Mouse (Mus musculus): ENCODE measurements around the gene Cnnm4. TPM values are rescaled to one million over a fixed set of nuclear protein-coding genes. Genes with fewer than 3 reads are reported as not detected.
"Not testable (repeated sequence)": the region's sequence is repeated elsewhere in the genome, so short reads cannot be mapped to it uniquely, and the experiment has no call there.

The Cnnm4 gene
- polyA plus RNA-seq, 1 experiment from 2014 or later, result 3.8 TPM

DNA sequence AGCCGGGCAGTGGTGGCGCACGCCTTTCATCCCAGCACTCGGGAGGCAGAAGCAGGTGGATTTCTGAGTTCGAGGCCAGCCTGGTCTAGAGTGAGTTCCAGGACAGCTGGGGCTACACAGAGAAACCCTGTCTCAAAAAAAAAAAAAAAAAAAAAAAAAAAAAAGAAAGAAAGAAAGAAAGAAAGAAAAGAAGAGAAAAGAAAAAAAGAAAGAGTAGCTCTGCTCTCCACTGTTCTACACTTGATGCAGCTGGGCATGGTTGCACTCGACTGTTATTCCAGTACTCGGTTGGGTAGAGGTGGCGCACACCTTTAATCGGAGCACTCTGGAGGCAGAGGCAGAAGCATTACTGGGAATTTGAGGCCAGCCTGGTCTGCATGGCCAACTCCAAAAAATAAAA is 65.4 kb downstream of the Cnnm4 start, which contains the start of gene Ankrd23:
Ankrd23 (minus strand) TSS at position 101 of the 400 bp plus-strand sequence.
- H3K36me3 ChIP-seq, result peaks cover 45% of the 10 kb centered on the region
- H3K4me2 ChIP-seq; H3K9ac ChIP-seq; H3K27me3 ChIP-seq (replicated peaks); H3K4me3 ChIP-seq; ATAC-seq; H3K4me1 ChIP-seq; H3K27ac ChIP-seq; H3K9me3 ChIP-seq (replicated peaks): not testable (repeated sequence)
- WGBS (ENCODE audit: insufficient replicate concordance), result 85% methylated on average over 9 of the region's 9 CpGs

- Histone ChIP-seq H3K27ac (0 out of 2 replicates have a peak overlapping the region, but pooled peaks have one; percentile 11), H3K4me3 (no peak overlapping the region), H3K27me3 (replicated peaks) (no peaks in the 10 kb centered on the region), H3K9ac (no peak overlapping the region), H3K9me3 (replicated peaks) (no peaks in the 10 kb centered on the region), H3K4me2 (no peak overlapping the region), H3K36me3 (peaks cover 54% of the 10 kb centered on the region), H3K4me1 (peaks cover 5% of the 10 kb centered on the region; the same call in 1 of the 2 replicates)
- no peak for ATAC-seq
- 77% methylated on average over 4 of the region's 4 CpGs for WGBS (ENCODE audit: insufficient replicate concordance)
Observed at GRCm38 (mm10) chr1:36538727-36539126, 67.3 kb downstream of the Cnnm4 start.

- ATAC-seq, result peak; percentile 79
- Histone ChIP-seq H3K9ac (no peak within 1 kb of the TSS), H3K4me1 (peaks cover 5% of the 10 kb centered on the region; the same call in 1 of the 2 replicates), H3K4me3 (no peak within 1 kb of the TSS), H3K27me3 (replicated peaks) (no peaks in the 10 kb centered on the region), H3K36me3 (peaks cover 54% of the 10 kb centered on the region), H3K4me2 (no peak within 1 kb of the TSS), H3K27ac (0 out of 2 replicates have a peak within 1 kb of the TSS, but pooled peaks have one; percentile 12), H3K9me3 (replicated peaks) (no peaks in the 10 kb centered on the region)
- WGBS (ENCODE audit: insufficient replicate concordance), result 77% methylated on average over 9 of the region's 9 CpGs
Observed at GRCm38 (mm10) chr1:36539186-36539585, 67.8 kb downstream of the Cnnm4 start, which contains the start of gene Gm42417. Gene Gm42417 (minus strand): TSS chr1:36539429.

GRCm38 (mm10) chr1:36540132-36540531 is 68.7 kb downstream of the Cnnm4 start:
- no peak overlapping the region for H3K4me2 ChIP-seq
- WGBS (ENCODE audit: insufficient replicate concordance), result 84% methylated on average over 11 of the region's 11 CpGs
- no peaks in the 10 kb centered on the region for H3K9me3 ChIP-seq (replicated peaks)
- no peaks in the 10 kb centered on the region for H3K4me1 ChIP-seq
- no peak overlapping the region for H3K9ac ChIP-seq
- H3K27ac ChIP-seq, result no peak overlapping the region
- peaks cover 54% of the 10 kb centered on the region for H3K36me3 ChIP-seq
- ATAC-seq, result no peak
- H3K4me3 ChIP-seq, result no peak overlapping the region
- no peaks in the 10 kb centered on the region for H3K27me3 ChIP-seq (replicated peaks)

DNA sequence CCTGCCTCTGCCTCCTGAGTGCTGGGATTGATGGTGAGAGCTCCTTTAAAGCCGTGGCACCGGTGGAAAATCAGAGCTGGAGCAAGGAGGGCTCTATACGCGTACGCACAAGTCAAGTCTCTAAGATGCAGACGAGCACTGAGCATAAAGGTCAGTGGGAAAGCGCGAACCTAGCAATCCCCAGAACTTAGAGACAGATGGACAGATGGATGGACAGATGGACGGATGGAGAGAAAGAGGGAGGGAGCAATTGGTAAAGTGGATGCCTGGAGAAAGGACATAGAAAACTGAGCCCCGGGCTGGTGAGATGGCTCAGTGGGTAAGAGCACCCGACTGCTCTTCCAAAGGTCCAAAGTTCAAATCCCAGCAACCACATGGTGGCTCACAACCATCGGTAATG is 69.4 kb downstream of the Cnnm4 start:
- Histone ChIP-seq H3K9me3 (replicated peaks) (no peaks in the 10 kb centered on the region), H3K4me3 (no peak overlapping the region), H3K9ac (no peak overlapping the region), H3K36me3 (peaks cover 54% of the 10 kb centered on the region), H3K27ac (no peak overlapping the region), H3K4me1 (peaks cover 5% of the 10 kb centered on the region), H3K4me2 (no peak overlapping the region), H3K27me3 (replicated peaks) (no peaks in the 10 kb centered on the region)
- no peak for ATAC-seq
- 86% methylated on average over 12 of the region's 12 CpGs for WGBS (ENCODE audit: insufficient replicate concordance)

DNA sequence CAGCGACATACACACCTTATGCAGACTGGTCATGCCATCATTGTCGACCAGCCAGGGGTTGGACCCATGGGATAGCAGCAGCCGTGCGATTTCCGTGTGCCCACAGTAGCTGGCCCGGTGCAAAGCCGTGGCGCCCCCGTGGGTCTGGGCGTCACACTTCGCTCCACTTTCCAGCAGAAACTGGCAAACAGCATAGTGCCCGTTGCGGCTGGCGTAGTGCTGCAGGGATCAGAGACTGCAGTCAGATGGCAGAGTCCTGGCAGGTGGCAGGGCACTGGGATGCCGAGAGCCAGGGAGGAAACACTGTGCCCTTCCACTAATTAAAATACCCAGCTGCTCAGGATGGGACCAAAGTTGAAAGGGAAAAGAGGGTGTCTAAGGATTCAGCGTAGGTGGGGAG is 70.4 kb downstream of the Cnnm4 start:
- H3K9ac ChIP-seq, result no peak overlapping the region
- peaks cover 14% of the 10 kb centered on the region for H3K4me1 ChIP-seq
- H3K27me3 ChIP-seq (replicated peaks), result no peaks in the 10 kb centered on the region
- no peak overlapping the region for H3K4me2 ChIP-seq
- H3K27ac ChIP-seq, result no peak overlapping the region
- 91% methylated on average over 16 of the region's 16 CpGs for WGBS (ENCODE audit: insufficient replicate concordance)
- no peaks in the 10 kb centered on the region for H3K9me3 ChIP-seq (replicated peaks)
- no peak for ATAC-seq
- peaks cover 54% of the 10 kb centered on the region for H3K36me3 ChIP-seq
- H3K4me3 ChIP-seq, result no peak overlapping the region

DNA sequence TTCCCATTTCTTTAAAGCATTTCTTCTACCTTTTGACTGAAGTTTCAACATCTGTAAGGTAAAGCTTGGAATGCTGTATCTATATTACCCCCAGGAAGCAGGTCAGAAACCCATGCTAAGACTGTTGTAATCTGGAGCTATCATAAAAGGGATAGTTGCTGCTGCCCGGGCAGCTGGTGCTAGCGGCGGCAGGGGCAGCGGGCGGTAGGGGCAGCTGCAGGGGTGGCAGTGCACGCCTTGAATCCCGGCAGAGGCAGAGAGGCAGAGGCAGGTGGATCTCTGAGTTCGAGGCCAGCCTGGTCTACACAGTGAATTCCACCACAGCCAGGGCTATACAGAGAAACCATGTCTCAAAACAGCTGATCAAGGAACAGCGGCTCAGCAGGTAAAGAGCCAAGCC is 71.5 kb downstream of the Cnnm4 start:
- no peak overlapping the region for H3K9ac ChIP-seq
- H3K27ac ChIP-seq, result no peak overlapping the region
- H3K36me3 ChIP-seq, result peaks cover 50% of the 10 kb centered on the region
- H3K4me3 ChIP-seq, result no peak overlapping the region
- 91% methylated on average over 9 of the region's 9 CpGs for WGBS (ENCODE audit: insufficient replicate concordance)
- H3K27me3 ChIP-seq (replicated peaks), result no peaks in the 10 kb centered on the region
- no peak overlapping the region for H3K4me2 ChIP-seq
- peaks cover 20% of the 10 kb centered on the region for H3K4me1 ChIP-seq
- ATAC-seq, result no peak
- no peaks in the 10 kb centered on the region for H3K9me3 ChIP-seq (replicated peaks)

DNA sequence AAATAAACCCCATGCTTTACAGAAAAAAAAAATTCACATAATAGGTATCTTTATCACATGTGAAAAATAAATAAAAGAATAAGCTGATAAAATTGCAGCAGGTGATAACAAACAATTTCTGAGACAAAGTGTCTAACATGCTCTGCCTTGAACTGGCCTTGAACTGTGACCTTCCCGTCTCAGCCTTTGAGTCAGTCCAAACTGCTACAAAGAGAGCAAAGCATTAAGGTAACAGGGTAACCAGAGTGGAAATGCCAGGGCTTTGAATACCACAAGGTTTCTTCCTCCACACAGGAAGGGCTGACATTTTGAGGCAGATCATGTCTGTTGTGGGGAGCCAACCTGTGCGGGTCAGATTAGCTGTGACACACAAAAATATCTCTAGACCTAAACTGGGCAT is 74.0 kb downstream of the Cnnm4 start:
- WGBS (ENCODE audit: insufficient replicate concordance), result 37% methylated on average over 2 of the region's 2 CpGs
- peaks cover 25% of the 10 kb centered on the region for H3K4me1 ChIP-seq
- no peaks in the 10 kb centered on the region for H3K27me3 ChIP-seq (replicated peaks)
- ATAC-seq, result no peak
- H3K9me3 ChIP-seq (replicated peaks), result no peaks in the 10 kb centered on the region
- H3K4me2 ChIP-seq, result peak overlapping the region; percentile 90; the same call in 1 of the 2 replicates
- H3K27ac ChIP-seq, result no peak overlapping the region
- no peak overlapping the region for H3K9ac ChIP-seq
- peaks cover 43% of the 10 kb centered on the region for H3K36me3 ChIP-seq
- no peak overlapping the region for H3K4me3 ChIP-seq

DNA sequence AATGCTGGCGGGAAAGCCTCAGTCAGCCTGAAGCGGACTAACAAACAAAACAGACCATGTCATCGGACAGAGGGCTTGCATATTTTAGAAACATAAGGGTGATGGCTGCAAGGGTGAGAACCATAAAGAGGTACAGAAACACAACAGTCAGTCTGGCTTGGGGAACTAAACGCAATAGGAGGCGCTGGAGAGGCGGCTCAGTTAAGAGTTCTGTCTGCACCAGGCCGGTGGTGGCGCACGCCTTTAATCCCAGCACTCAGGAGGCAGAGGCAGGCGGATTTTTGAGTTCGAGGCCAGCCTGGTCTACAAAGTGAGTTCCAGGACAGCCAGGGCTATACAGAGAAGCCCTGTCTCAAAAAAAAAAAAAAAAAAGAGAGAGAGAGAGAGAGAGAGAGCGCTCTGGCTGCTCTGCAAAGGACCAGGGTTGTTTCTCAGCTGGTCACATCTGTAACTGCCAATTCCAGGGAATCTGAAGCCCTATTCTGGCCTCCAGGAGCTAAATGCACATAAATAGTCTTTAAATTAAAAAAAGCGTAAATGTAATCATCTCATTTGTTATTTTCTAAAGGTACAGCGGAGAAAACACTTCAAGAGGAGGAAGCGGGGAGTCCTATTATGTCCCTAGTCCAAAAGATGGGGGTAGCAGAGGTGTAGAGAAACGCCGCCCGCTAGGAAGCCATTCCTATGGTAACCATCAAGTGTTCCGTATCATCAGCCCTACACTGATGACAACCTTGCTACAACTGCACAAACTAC is 74.6 kb downstream of the Cnnm4 start:
- Histone ChIP-seq H3K4me2 (peak overlapping the region; percentile 90), H3K9ac (peak overlapping the region; percentile 71), H3K27ac (no peak overlapping the region), H3K4me1 (peaks cover 25% of the 10 kb centered on the region), H3K36me3 (peaks cover 44% of the 10 kb centered on the region), H3K9me3 (replicated peaks) (no peaks in the 10 kb centered on the region), H3K4me3 (peak overlapping the region; percentile 74), H3K27me3 (replicated peaks) (no peaks in the 10 kb centered on the region)
- WGBS (ENCODE audit: insufficient replicate concordance), result 52% methylated on average over 19 of the region's 19 CpGs
- no peak for ATAC-seq

DNA sequence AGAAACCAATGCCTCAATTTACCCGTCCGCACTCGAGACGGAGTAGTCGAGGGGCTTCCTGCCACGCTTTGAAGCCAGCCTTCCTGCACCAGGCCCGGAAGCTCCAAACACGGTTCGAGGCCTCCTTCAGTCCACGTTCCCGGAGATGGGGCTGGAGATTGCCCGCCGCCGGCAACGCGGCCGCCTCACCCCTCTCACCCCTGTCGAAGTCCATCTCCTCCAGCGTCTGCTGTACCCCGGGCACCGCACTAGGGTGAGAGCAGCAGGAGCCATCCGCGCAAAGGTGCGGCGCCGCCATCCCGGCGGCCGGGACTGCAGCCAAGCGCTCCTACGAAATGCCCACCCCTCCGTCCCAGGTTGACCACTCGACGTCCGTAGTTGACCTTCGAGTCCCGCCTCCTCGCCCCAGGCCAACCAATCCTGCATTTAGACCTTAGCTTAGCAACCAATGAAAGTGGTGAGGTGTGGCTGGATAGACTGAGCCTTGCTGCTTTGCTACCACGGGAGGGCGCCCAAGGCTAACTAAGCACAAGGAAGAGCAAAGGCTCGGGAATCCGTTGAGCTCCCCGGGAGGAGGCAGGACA is 75.6 kb downstream of the Cnnm4 start, which contains the start of gene Ankrd39:
Ankrd39 (minus strand) TSS at position 558 of the 584 bp plus-strand sequence.
- H3K9me3 ChIP-seq (replicated peaks), result no peaks in the 10 kb centered on the region
- 0% methylated on average over 43 of the region's 43 CpGs for WGBS (ENCODE audit: insufficient replicate concordance)
- H3K27me3 ChIP-seq (replicated peaks), result no peaks in the 10 kb centered on the region
- peak within 1 kb of the TSS; percentile 49 for H3K27ac ChIP-seq
- peak within 1 kb of the TSS; percentile 71 for H3K9ac ChIP-seq
- peak within 1 kb of the TSS; percentile 74 for H3K4me3 ChIP-seq
- peaks cover 25% of the 10 kb centered on the region for H3K4me1 ChIP-seq
- peak; percentile 99 for ATAC-seq
- H3K4me2 ChIP-seq, result peak within 1 kb of the TSS; percentile 90
- H3K36me3 ChIP-seq, result peaks cover 43% of the 10 kb centered on the region

DNA sequence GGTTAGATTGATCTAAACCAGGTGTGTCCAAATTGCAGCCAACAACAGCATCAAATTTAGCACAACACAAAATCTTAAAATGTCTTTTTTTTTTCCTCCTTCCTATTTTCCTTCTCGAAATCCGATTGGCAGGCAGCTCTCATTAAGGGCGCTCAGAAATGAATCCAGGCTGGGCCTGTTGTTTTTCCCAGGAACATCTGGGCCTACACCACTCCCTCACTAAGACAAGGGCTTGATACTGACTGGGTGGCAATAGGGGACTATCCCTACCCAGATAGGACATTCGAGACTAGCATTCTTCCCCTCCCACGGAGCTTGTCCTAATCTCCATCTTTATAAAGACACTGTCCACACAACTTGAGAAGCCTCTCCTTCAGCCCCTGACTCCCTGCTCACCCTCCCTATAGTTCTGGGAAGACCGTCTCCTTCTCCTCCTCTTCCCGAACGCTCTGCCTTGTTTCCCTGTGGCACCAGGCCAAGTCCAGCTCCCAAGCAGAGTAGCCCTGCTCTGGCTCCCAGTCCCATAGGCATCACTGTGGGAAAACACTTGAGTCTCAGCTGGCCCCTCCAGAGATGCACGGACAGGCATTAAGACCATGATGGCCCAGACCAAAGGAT is 76.7 kb downstream of the Cnnm4 start:
- 67% methylated on average over 9 of the region's 9 CpGs for WGBS (ENCODE audit: insufficient replicate concordance)
- H3K27me3 ChIP-seq (replicated peaks), result no peaks in the 10 kb centered on the region
- H3K9ac ChIP-seq, result no peak overlapping the region
- no peak for ATAC-seq
- no peak overlapping the region for H3K27ac ChIP-seq
- H3K4me3 ChIP-seq, result no peak overlapping the region
- H3K4me1 ChIP-seq, result peaks cover 25% of the 10 kb centered on the region
- H3K36me3 ChIP-seq, result peaks cover 43% of the 10 kb centered on the region
- H3K9me3 ChIP-seq (replicated peaks), result no peaks in the 10 kb centered on the region
- no peak overlapping the region for H3K4me2 ChIP-seq

GRCm38 (mm10) chr1:36548771-36549170 is 77.4 kb downstream of the Cnnm4 start:
- no peak overlapping the region for H3K27ac ChIP-seq
- peaks cover 49% of the 10 kb centered on the region for H3K36me3 ChIP-seq
- H3K4me2 ChIP-seq, result no peak overlapping the region
- H3K9me3 ChIP-seq (replicated peaks), result no peaks in the 10 kb centered on the region
- WGBS (ENCODE audit: insufficient replicate concordance), result 70% methylated on average over 8 of the region's 8 CpGs
- peaks cover 25% of the 10 kb centered on the region for H3K4me1 ChIP-seq
- no peak overlapping the region for H3K9ac ChIP-seq
- H3K27me3 ChIP-seq (replicated peaks), result peaks cover 6% of the 10 kb centered on the region
- no peak for ATAC-seq
- no peak overlapping the region for H3K4me3 ChIP-seq

Measured in liver, embryonic 12.5 days (tissue).